Mouse (Mus musculus): ENCODE measurements at regions not wholly inside any gene's neighbourhood (a gene's known extent, or its start where the extent isn't known, plus 50 kb on each side); places are given as distances from the start of the nearest gene placed in this dataset.

DNA sequence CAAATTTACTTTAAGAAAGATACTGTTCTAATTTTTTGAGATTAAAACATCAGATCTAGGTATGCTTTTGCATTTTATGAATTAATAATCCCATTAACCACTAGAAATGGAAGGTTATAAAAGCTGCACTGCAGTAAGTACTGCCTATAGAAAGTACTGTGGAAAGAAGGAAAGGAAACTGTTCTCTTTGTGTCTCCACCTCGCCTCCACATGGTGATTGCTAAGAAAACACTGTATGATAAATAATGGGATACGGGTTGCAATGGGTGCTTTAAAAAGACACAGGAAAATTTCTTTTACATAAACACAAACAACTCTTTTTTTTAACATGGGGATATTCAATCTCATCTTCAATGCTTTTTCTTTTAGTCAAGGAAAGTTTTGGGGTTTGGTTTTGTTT lies 519.2 kb upstream of the Sptlc3 start:
- no peak for TF ChIP-seq POLR2A (IDR thresholded peaks at IDR 0.05; ENCODE audit: control insufficient read depth, low read depth, low read length)
- TF ChIP-seq CTCF (IDR thresholded peaks at IDR 0.05; ENCODE audit: control insufficient read depth, insufficient read depth, insufficient replicate concordance, low read depth, low read length) = no peak
